Mouse (Mus musculus): ENCODE measurements around the gene Atg10.
"Not testable (repeated sequence)": the region's sequence is repeated elsewhere in the genome, so short reads cannot be mapped to it uniquely, and the experiment has no call there.

Atg10 gene

GRCm38 (mm10) chr13:90939192-90939591, 284.6 kb downstream of the Atg10 start:
- DNase-seq (ENCODE audit: low spot score in 2 of 2), result no peak

GRCm38 (mm10) chr13:90935852-90936251, 287.9 kb downstream of the Atg10 start:
- no peak for DNase-seq (ENCODE audit: low spot score in 2 of 2)

GRCm38 (mm10) chr13:90933256-90933655, 290.5 kb downstream of the Atg10 start:
- DNase-seq (ENCODE audit: low spot score in 2 of 2), result no peak

- DNase-seq (ENCODE audit: low spot score in 2 of 2), result peak; percentile 49 to 82
Measured at GRCm38 (mm10) chr13:90929847-90930246, 293.9 kb downstream of the Atg10 start.

GRCm38 (mm10) chr13:90928266-90928665, 295.5 kb downstream of the Atg10 start:
- DNase-seq (ENCODE audit: low spot score in 2 of 2), result not testable (repeated sequence)

- no peak for DNase-seq (ENCODE audit: low spot score in 2 of 2)
Measured at GRCm38 (mm10) chr13:90926938-90927633, 296.7 kb downstream of the Atg10 start.

- no peak for DNase-seq (ENCODE audit: low spot score in 2 of 2)
Measured at GRCm38 (mm10) chr13:90926125-90926765, 297.5 kb downstream of the Atg10 start.

- no peak for DNase-seq (ENCODE audit: low spot score in 2 of 2)
Measured at GRCm38 (mm10) chr13:90925191-90925590, 298.6 kb downstream of the Atg10 start.

- DNase-seq (ENCODE audit: low spot score in 2 of 2), result no peak
Measured at GRCm38 (mm10) chr13:90924072-90924471, 299.7 kb downstream of the Atg10 start.

- not testable (repeated sequence) for DNase-seq (ENCODE audit: low spot score in 2 of 2)
Measured at GRCm38 (mm10) chr13:90923617-90924016, 300.2 kb downstream of the Atg10 start.

- DNase-seq (ENCODE audit: low spot score in 2 of 2), result peak; percentile 79 to 83
Measured at GRCm38 (mm10) chr13:90922751-90923612, 300.8 kb downstream of the Atg10 start, which contains the start of gene Rps23. Gene Rps23, plus strand, starts transcription at chr13:90922958.

- no peak for DNase-seq (ENCODE audit: low spot score in 2 of 2)
Measured at GRCm38 (mm10) chr13:90914721-90915120, 309.0 kb downstream of the Atg10 start.

- no peak for DNase-seq (ENCODE audit: low spot score in 2 of 2)
Measured at GRCm38 (mm10) chr13:90913675-90914192, 310.0 kb downstream of the Atg10 start.

- DNase-seq (ENCODE audit: low spot score in 2 of 2), result peak in 1 of 2 experiments; percentile 21
Measured at GRCm38 (mm10) chr13:90912760-90913674, 310.8 kb downstream of the Atg10 start.

GRCm38 (mm10) chr13:90907376-90907775, 316.4 kb downstream of the Atg10 start:
- DNase-seq (ENCODE audit: low spot score in 2 of 2), result no peak

- DNase-seq (ENCODE audit: low spot score in 2 of 2), result no peak
Measured at GRCm38 (mm10) chr13:90905176-90905575, 318.6 kb downstream of the Atg10 start, which contains the start of gene Atp6ap1l. Gene Atp6ap1l, minus strand, starts transcription at chr13:90905355.

GRCm38 (mm10) chr13:90896821-90897220, 326.9 kb downstream of the Atg10 start:
- DNase-seq (ENCODE audit: low spot score in 2 of 2), result no peak

GRCm38 (mm10) chr13:90896098-90896497, 327.7 kb downstream of the Atg10 start:
- no peak for DNase-seq (ENCODE audit: low spot score in 2 of 2)

GRCm38 (mm10) chr13:90894819-90895218, 328.9 kb downstream of the Atg10 start:
- no peak for DNase-seq (ENCODE audit: low spot score in 2 of 2)

GRCm38 (mm10) chr13:90890111-90890510, 333.7 kb downstream of the Atg10 start:
- DNase-seq (ENCODE audit: low spot score in 2 of 2), result no peak

- DNase-seq (ENCODE audit: low spot score in 2 of 2), result peak; percentile 59 to 78
Measured at GRCm38 (mm10) chr13:90886568-90886983, 337.2 kb downstream of the Atg10 start.
